Mouse (Mus musculus) liver, embryonic 14 days (tissue): ENCODE results near the gene Rhbdd3. TPM values are rescaled to one million over a fixed set of nuclear protein-coding genes. Genes with fewer than 3 reads are reported as not detected.

ENCODE experiments used
- polyA plus RNA-seq: library from polyadenylated mRNA; depleted of rRNA; stranded (reverse); fragments of >200 nt; gene quantifications from 2 replicates; pipeline ENCODE4 v1.2.3, GENCODE M21; 2012; rRNA removed

The Rhbdd3 gene
- 10.0 and 11.0 TPM in 2 replicates for polyA plus RNA-seq

DNA sequence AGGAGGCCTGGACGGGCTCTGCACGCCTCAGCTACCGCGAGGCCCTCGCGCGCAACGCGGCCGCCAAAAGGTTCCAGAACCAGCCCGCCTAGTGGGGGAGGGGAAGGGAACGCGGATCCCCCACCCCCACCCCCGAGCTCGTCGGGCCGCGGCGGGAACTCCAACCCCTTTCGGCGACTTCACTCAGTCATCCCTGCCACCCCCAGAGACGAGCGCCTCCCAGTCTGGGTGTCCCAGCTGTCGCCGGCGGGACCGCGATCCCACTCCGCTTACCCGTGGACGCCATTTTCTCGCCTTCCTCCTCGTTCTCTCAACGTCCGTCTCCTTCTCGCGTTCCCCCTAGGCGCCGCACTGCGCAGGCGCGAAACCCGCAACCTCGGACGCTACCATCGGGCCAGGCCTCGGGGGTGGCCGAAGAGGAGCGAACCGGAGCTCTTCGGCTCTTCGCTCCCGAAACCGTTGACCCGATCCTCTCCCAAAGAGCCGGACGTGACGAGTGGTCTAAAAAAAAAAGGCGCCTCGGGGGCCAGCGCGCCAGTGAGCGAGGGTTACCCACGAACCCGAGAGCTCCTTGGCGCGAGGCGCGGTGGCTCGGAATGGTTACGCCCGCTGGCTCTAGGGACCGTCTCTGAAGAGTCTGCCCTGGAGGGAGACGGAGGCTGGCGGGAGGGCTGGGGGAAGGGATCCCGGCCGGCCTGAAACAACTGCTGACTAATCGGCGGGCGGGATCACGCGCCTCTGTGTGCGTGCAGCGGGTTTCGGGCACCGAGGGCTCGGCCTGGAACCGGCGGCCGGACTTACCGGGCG, at the start of gene Rhbdd3, which contains the start of gene Ewsr1:
Rhbdd3 (plus strand) TSS at position 191 of the 807 bp plus-strand sequence.
Ewsr1 (minus strand) TSS at position 531 of the 807 bp plus-strand sequence.

DNA sequence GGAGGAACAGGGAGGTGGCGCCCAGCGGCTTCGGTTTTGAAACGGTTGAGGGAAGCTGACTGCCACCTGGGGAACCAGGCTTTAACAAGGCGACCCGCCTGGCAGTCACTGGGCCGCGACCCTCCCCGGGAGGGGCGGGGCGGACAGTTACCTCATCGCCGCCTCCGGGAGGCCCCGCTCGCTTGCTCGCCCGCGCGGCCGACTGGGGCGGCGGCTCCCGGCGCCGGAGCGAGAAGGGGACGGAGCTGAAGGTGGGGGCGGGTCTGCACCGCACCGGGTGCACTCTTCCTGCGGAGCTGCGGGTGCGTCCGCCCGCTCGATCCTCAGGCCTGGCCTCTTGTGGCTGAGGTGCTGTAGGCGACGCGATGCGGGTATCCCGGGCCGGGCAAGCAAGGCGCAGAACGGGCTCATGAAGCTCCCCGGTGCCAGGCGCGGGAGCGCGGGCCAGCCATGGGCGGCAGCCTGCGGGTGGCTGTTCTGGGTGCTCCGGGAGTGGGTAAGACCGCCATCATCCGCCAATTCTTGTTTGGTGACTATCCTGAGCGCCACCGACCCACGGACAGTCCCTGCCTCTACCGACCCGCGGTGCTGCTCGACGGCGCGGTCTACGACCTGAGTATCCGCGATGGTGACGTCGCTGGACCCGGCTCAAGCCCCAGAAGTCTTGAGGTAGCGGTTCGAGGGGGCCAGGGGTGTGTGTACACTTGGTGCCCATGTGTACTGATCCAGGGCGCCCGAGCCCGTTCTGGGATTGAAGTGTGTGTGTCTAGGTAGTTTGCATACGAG, 40.7 kb upstream of the Rhbdd3 start, which contains the start of gene Rasl10a:
Rasl10a (plus strand) TSS at position 273 of the 786 bp plus-strand sequence.

GRCm38 (mm10) chr11:5065056-5065821, 33.5 kb upstream of the Rhbdd3 start, which contains the start of gene Gas2l1:
Gene Gas2l1, minus strand, starts transcription at chr11:5065327.

GRCm38 (mm10) chr11:5151680-5152337, 53.1 kb downstream of the Rhbdd3 start, which contains the start of gene Emid1:
Gene Emid1, minus strand, starts transcription at chr11:5152257.

Other genes with a start within 250 kb of the Rhbdd3 start
- gene Nf2, start 249.4 kb upstream of the Rhbdd3 start, polyA plus RNA-seq = 11.7 and 13.5 TPM in 2 replicates
- 35.8 and 44.2 TPM in 2 replicates for gene Nipsnap1, start 225.0 kb upstream of the Rhbdd3 start, polyA plus RNA-seq
- 16.1 and 18.1 TPM in 2 replicates for gene Thoc5, start 203.6 kb upstream of the Rhbdd3 start, polyA plus RNA-seq
- gene Nefh, start 150.9 kb upstream of the Rhbdd3 start, polyA plus RNA-seq = 0.18 TPM in 2 replicates
- 60.6 and 62.8 TPM in 2 replicates for gene Ap1b1, start 112.1 kb upstream of the Rhbdd3 start, polyA plus RNA-seq
- 0.18 and 0.20 TPM in 2 replicates for gene Rasl10a, start 40.8 kb upstream of the Rhbdd3 start, polyA plus RNA-seq
- gene Gas2l1, start 33.6 kb upstream of the Rhbdd3 start, polyA plus RNA-seq = 8.6 and 10.6 TPM in 2 replicates
- gene Ewsr1, start 340 bp downstream of the Rhbdd3 start, polyA plus RNA-seq = 240 and 246 TPM in 2 replicates
- 1.2 and 1.3 TPM in 2 replicates for gene Emid1, start 53.3 kb downstream of the Rhbdd3 start, polyA plus RNA-seq
- 0.85 and 1.00 TPM in 2 replicates for gene Kremen1, start 162.6 kb downstream of the Rhbdd3 start, polyA plus RNA-seq